Mouse (Mus musculus) lung, postnatal 0 days (tissue): ENCODE measurements at regions not wholly inside any gene's neighbourhood (a gene's known extent, or its start where the extent isn't known, plus 50 kb on each side); places are given as distances from the start of the nearest gene placed in this dataset.
A peak's percentile ranks its signal among the peaks of the same experiment; 100 is the strongest.

Source experiments
- ATAC-seq: fragments of 200-750 bp; cut with Nextera tagmentation; 2 replicates; pipeline ENCODE4 v1.8.0; 2017; ENCODE audit warnings: moderate library complexity
- DNase-seq: peaks from one replicate; pipeline ENCODE4 v3.0.0-alpha.2; 2016; ENCODE audit warnings: low spot score
- H3K27ac ChIP-seq: fragments of 300-500 bp; sonication (generic); 2 replicates; pipeline ENCODE4 v1.5.1; 2014; ENCODE audit warnings: antibody characterized with exemption, mild to moderate bottlenecking, low read length, mixed read lengths
- H3K27me3 ChIP-seq: fragments of 300-500 bp; sonication (generic); replicated peaks from 2 replicates; pipeline ENCODE4 v1.6.1; 2014; ENCODE audit warnings: low read length, mixed read lengths; ENCODE audit not compliant: insufficient read depth
- H3K36me3 ChIP-seq: fragments of 300-500 bp; sonication (generic); 2 replicates; pipeline ENCODE4 v1.6.1; 2014; ENCODE audit warnings: low read length, mixed read lengths; ENCODE audit not compliant: insufficient read depth
- H3K4me1 ChIP-seq: fragments of 300-500 bp; sonication (generic); 2 replicates; pipeline ENCODE4 v1.6.1; 2014; ENCODE audit warnings: antibody characterized with exemption, low read depth, low read length, mixed read lengths; ENCODE audit not compliant: insufficient read depth
- H3K4me2 ChIP-seq: fragments of 300-500 bp; sonication (generic); replicated peaks from 2 replicates; pipeline ENCODE4 v1.6.1; 2014; ENCODE audit warnings: low read depth, mild to moderate bottlenecking, low read length, moderate library complexity, mixed read lengths
- H3K4me3 ChIP-seq: fragments of 300-500 bp; sonication (generic); 2 replicates; pipeline ENCODE4 v1.5.1; 2014; ENCODE audit warnings: low read depth, low read length
- H3K9ac ChIP-seq: fragments of 300-500 bp; sonication (generic); replicated peaks from 2 replicates; pipeline ENCODE4 v1.6.1; 2014; ENCODE audit warnings: low read depth, mild to moderate bottlenecking
- H3K9me3 ChIP-seq: fragments of 300-500 bp; sonication (generic); 2 replicates; pipeline ENCODE4 v1.6.1; 2016; ENCODE audit warnings: low read length, mixed read lengths
- CTCF ChIP-seq: IDR thresholded peaks from 2 replicates; pipeline ENCODE4 v1.5.1; 2016; ENCODE audit warnings: antibody characterized with exemption, mild to moderate bottlenecking
- EP300 ChIP-seq: IDR thresholded peaks from 2 replicates; pipeline ENCODE4 v1.6.1; 2016; ENCODE audit warnings: antibody characterized with exemption, mild to moderate bottlenecking, control low read depth
- WGBS: fragments of 180-500 bp; shearing (Covaris S2); extraction: QIAGEN DNeasy Blood & Tissue Kit; methylation state at CpG from one replicate; pipeline ENCODE4 v1.1.7; 2014; 5-methylcytosine and 5-hydroxymethylcytosine counted together

GRCm38 (mm10) chr5:52064804-52065451 lies 125.4 kb downstream of the Dhx15 start:
- Histone ChIP-seq H3K9ac (no peak overlapping the region), H3K27me3 (no peaks in the 10 kb centered on the region), H3K9me3 (no peaks in the 10 kb centered on the region), H3K27ac (no peak overlapping the region), H3K36me3 (no peaks in the 10 kb centered on the region), H3K4me2 (no peak overlapping the region), H3K4me1 (no peaks in the 10 kb centered on the region), H3K4me3 (no peak overlapping the region)
- WGBS, result 30% methylated on average over 16 of the region's 16 CpGs
- ATAC-seq (peak; percentile 68), DNase-seq (peak; percentile 82)
- TF ChIP-seq CTCF, result peak; percentile 98
- no peak for TF ChIP-seq EP300

DNA sequence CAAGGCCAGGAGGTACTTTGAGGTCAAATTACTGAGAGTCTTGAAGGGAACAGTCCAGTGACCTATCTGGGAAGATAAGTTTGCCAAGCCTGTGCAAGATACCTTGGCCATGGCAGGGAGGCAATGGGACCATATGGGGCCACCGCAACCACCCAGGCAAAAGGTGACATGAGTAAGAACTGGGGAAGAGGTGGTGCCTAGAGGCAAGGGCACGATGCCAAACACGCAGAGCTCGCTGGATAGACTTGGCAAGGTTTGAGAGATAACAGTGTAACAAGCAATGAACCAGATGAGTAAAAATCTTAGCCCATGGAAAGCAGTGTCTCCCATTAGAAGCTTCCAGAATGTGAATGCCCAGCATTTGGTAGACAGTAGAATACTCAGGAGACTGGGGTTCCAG lies 128.1 kb downstream of the Dhx15 start:
- Histone ChIP-seq H3K27me3 (no peaks in the 10 kb centered on the region), H3K9me3 (no peaks in the 10 kb centered on the region), H3K4me3 (no peak overlapping the region), H3K4me1 (no peaks in the 10 kb centered on the region), H3K36me3 (no peaks in the 10 kb centered on the region), H3K9ac (no peak overlapping the region), H3K27ac (no peak overlapping the region), H3K4me2 (no peak overlapping the region)
- 73% methylated on average over 4 of the region's 4 CpGs for whole genome bisulfite sequencing
- DNase-seq, result no peak
- ATAC-seq, result no peak
- TF ChIP-seq CTCF, result no peak
- TF ChIP-seq EP300, result no peak

DNA sequence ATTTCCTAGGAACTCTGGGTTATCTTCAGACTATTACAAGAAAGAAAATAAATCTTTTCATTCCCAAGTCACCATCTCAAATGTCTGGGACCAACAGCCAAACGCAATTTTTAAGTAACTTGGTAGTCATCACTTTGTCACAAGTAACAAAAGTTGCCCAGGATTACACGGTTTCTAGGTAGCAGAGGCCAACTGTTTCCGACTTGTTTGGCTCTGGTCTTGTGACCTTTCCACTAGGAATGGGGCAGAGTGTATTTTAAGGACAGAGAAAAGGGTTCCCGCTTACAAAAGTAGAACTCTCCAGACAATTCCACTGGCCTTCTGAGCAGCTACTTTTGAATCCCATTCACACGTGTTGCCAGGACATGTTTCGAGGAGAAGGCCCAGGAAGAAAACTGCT lies 129.1 kb downstream of the Dhx15 start:
- no peaks in the 10 kb centered on the region for H3K9me3 ChIP-seq
- no peak overlapping the region for H3K4me2 ChIP-seq
- no peak overlapping the region for H3K4me3 ChIP-seq
- DNase-seq (no peak), ATAC-seq (no peak)
- H3K27ac ChIP-seq, result no peak overlapping the region
- TF ChIP-seq EP300 (no peak), CTCF (no peak)
- no peaks in the 10 kb centered on the region for H3K36me3 ChIP-seq
- H3K9ac ChIP-seq, result no peak overlapping the region
- WGBS, result 82% methylated on average over 6 of the region's 6 CpGs
- H3K27me3 ChIP-seq, result no peaks in the 10 kb centered on the region
- no peaks in the 10 kb centered on the region for H3K4me1 ChIP-seq

DNA sequence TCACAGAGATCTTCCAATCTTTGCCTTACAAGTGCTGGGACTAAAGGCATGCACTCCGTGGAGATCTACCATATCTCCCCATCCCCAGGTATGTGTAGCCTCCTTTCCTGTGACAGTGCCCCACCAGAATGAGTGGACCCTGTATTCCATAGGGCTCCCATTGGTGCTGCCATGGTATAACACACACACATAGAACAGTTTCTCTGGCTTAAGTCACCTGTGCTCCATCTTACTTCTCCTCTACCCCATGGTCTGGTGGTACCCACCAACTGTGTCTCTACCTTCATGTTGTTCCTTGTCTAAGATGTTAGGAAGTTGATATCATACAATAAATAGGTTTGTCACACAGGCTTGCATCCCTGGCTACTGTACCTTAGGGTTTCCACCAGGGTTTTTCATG lies 133.1 kb downstream of the Dhx15 start:
- H3K27me3 ChIP-seq, result no peaks in the 10 kb centered on the region
- 76% methylated on average over 1 of the region's 1 CpGs for WGBS
- ATAC-seq (no peak), DNase-seq (no peak)
- no peak overlapping the region for H3K4me2 ChIP-seq
- no peak overlapping the region for H3K9ac ChIP-seq
- H3K4me3 ChIP-seq, result no peak overlapping the region
- H3K4me1 ChIP-seq, result no peaks in the 10 kb centered on the region
- no peaks in the 10 kb centered on the region for H3K36me3 ChIP-seq
- TF ChIP-seq CTCF, result no peak
- TF ChIP-seq EP300, result no peak
- no peak overlapping the region for H3K27ac ChIP-seq
- no peaks in the 10 kb centered on the region for H3K9me3 ChIP-seq

- Histone ChIP-seq H3K4me3 (no peak overlapping the region), H3K36me3 (no peaks in the 10 kb centered on the region), H3K4me2 (no peak overlapping the region), H3K9me3 (no peaks in the 10 kb centered on the region), H3K4me1 (no peaks in the 10 kb centered on the region), H3K27ac (no peak overlapping the region), H3K9ac (no peak overlapping the region), H3K27me3 (no peaks in the 10 kb centered on the region)
- ATAC-seq (no peak), DNase-seq (no peak)
- 55% methylated on average over 4 of the region's 4 CpGs for WGBS
- TF ChIP-seq CTCF (no peak), EP300 (no peak)
These were observed 138.2 kb downstream of the Dhx15 start for GRCm38 (mm10) chr5:52052072-52052465.

- Histone ChIP-seq H3K4me2 (no peak overlapping the region), H3K9ac (no peak overlapping the region), H3K27ac (no peak overlapping the region), H3K4me3 (no peak overlapping the region), H3K27me3 (no peaks in the 10 kb centered on the region), H3K4me1 (no peaks in the 10 kb centered on the region), H3K9me3 (no peaks in the 10 kb centered on the region), H3K36me3 (no peaks in the 10 kb centered on the region)
- WGBS, result 36% methylated on average over 10 of the region's 10 CpGs
- DNase-seq (peak; percentile 27), ATAC-seq (no peak)
- TF ChIP-seq EP300 (no peak), CTCF (no peak)
These were observed 138.8 kb downstream of the Dhx15 start for GRCm38 (mm10) chr5:52051383-52052071.
